ENCODE assay signal across 8 mouse cellular contexts in the genomic region with DNA sequence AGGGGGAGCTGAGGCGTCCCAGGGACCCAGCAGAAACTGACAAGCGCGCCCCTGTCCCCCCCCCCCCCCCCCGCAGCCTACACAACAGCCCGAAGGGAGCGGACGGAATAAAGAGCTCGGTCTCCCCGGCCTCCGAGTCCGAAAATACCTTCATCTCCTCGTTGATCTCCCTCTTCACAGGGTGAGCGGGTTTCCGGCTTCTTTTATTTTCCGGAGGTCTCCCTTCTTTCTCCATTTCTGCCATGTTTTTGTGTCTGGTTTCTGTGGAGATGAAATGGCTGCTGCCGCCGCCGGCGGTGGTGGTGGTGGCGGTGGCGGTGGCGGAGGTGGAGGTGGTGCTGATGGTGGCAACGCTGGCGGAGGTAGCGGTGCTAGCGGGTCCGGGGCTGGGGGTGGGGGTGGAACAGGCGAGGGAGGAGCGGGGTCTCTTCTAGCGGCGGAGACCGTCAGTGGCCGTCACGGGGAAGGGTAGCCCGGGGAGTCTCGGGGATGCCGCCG. TPM values are rescaled to one million over a fixed set of nuclear protein-coding genes. Genes with fewer than 3 reads are reported as not detected.
DNase-seq lines count a peak whose midpoint lies in the region; ATAC-seq and TF ChIP-seq lines count a peak whose summit lies in the region.

No protein-coding gene starts in this region.

- TF ChIP-seq CTCF in kidney, adult 2 months (conservative IDR thresholded peaks at IDR 0.05; ENCODE audit: insufficient read depth, insufficient read length, low read depth, low read length), result no peak

- peak overlapping the region; percentile 73 for H3K9ac ChIP-seq in intestine, embryonic 16.5 days (ENCODE audit: low read depth, low read length)
- H3K9ac ChIP-seq in midbrain, embryonic 16.5 days (ENCODE audit: low read depth, low read length), result peak overlapping the region; percentile 98

- peak overlapping the region; percentile 69 for H3K4me3 ChIP-seq in kidney, adult 2 months (ENCODE audit: insufficient read depth, low read depth, low read length)
- peak overlapping the region; percentile 94 for H3K4me3 ChIP-seq in forebrain, embryonic 10.5 days
- H3K4me3 ChIP-seq in intestine, embryonic 16.5 days (ENCODE audit: low read length), result peak overlapping the region; percentile 78
- H3K4me3 ChIP-seq in midbrain, embryonic 16.5 days (ENCODE audit: low read depth, low read length), result peak overlapping the region; percentile 86

- no peaks in the 10 kb centered on the region for H3K9me3 ChIP-seq in forebrain, embryonic 10.5 days
- H3K9me3 ChIP-seq in intestine, embryonic 16.5 days (ENCODE audit: control insufficient read depth, low read length), result no peaks in the 10 kb centered on the region
- H3K9me3 ChIP-seq in midbrain, embryonic 16.5 days (replicated peaks; ENCODE audit: control insufficient read depth, low read length, poor library complexity, severe bottlenecking), result no peaks in the 10 kb centered on the region

- no peaks in the 10 kb centered on the region; the same call in 1 of the 2 replicates for H3K27me3 ChIP-seq in kidney, adult 2 months (replicated peaks; ENCODE audit: control insufficient read depth, insufficient read depth, low read length)
- H3K27me3 ChIP-seq in forebrain, embryonic 10.5 days (ENCODE audit: poor library complexity, severe bottlenecking), result peaks cover 84% of the 10 kb centered on the region
- H3K27me3 ChIP-seq in intestine, embryonic 16.5 days (replicated peaks; ENCODE audit: control insufficient read depth, insufficient read depth, low read length), result peaks cover 25% of the 10 kb centered on the region
- H3K27me3 ChIP-seq in midbrain, embryonic 16.5 days (ENCODE audit: control insufficient read depth, insufficient read depth, low read depth, low read length), result no peaks in the 10 kb centered on the region

- H3K4me2 ChIP-seq in intestine, embryonic 16.5 days (ENCODE audit: low read depth, low read length), result peak overlapping the region; percentile 96
- peak overlapping the region; percentile 82 for H3K4me2 ChIP-seq in midbrain, embryonic 16.5 days (ENCODE audit: low read length)

- no peak overlapping the region for H3K27ac ChIP-seq in kidney, adult 2 months (ENCODE audit: insufficient read depth, low read depth, low read length)
- H3K27ac ChIP-seq in forebrain, embryonic 10.5 days, result peak overlapping the region; percentile 93
- H3K27ac ChIP-seq in intestine, embryonic 16.5 days (ENCODE audit: low read length), result peak overlapping the region; percentile 51
- peak overlapping the region; percentile 99 for H3K27ac ChIP-seq in midbrain, embryonic 16.5 days (ENCODE audit: low read length)

- no peaks in the 10 kb centered on the region for H3K4me1 ChIP-seq in kidney, adult 2 months (ENCODE audit: control insufficient read depth, insufficient read depth, low read length)
- peaks cover 61% of the 10 kb centered on the region for H3K4me1 ChIP-seq in forebrain, embryonic 10.5 days
- H3K4me1 ChIP-seq in intestine, embryonic 16.5 days (ENCODE audit: control insufficient read depth, insufficient read depth, low read length), result peaks cover 8% of the 10 kb centered on the region
- H3K4me1 ChIP-seq in midbrain, embryonic 16.5 days (ENCODE audit: control insufficient read depth, insufficient read depth, low read length), result peaks cover 31% of the 10 kb centered on the region

- WGBS in kidney, adult 2 months, result under 1% methylated on average over 38 of the region's 38 CpGs
- 2% methylated on average over 24 of the region's 38 CpGs for WGBS in forebrain, embryonic 10.5 days
- 0% methylated on average over 31 of the region's 38 CpGs for WGBS in intestine, embryonic 16.5 days
- under 1% methylated on average over 31 of the region's 38 CpGs for WGBS in midbrain, embryonic 16.5 days

- ATAC-seq in intestine, embryonic 16.5 days, result peak; percentile 54
- peak; percentile 61 for ATAC-seq in midbrain, embryonic 16.5 days

- no peak for TF ChIP-seq POLR2A in kidney, adult 2 months (IDR thresholded peaks at IDR 0.05; ENCODE audit: low read depth, low read length)

- H3K36me3 ChIP-seq in kidney, adult 2 months (ENCODE audit: control insufficient read depth, insufficient read depth, low read length), result no peaks in the 10 kb centered on the region
- H3K36me3 ChIP-seq in forebrain, embryonic 10.5 days (replicated peaks), result no peaks in the 10 kb centered on the region
- H3K36me3 ChIP-seq in intestine, embryonic 16.5 days (ENCODE audit: control insufficient read depth, insufficient read depth, low read length), result no peaks in the 10 kb centered on the region
- no peaks in the 10 kb centered on the region for H3K36me3 ChIP-seq in midbrain, embryonic 16.5 days (ENCODE audit: control insufficient read depth, insufficient read depth, low read length)

- no peak for DNase-seq in kidney, adult 2 months
- no peak for DNase-seq in kidney, adult 11 months
- peak; percentile 67 for DNase-seq in MN1 (ENCODE audit: low spot score)
- peak; percentile 70 for DNase-seq in forebrain, embryonic 10.5 days (ENCODE audit: extremely low spot score, low spot score)
- DNase-seq in urinary bladder, postnatal 14 days (ENCODE audit: low spot score), result no peak
- DNase-seq in gastrocnemius, adult 18-20 months (ENCODE audit: low spot score), result no peak

RNA-seq across cellular contexts. Expression of a gene that starts 0.5 kb away (rescaled TPM):
- 0.30 and 0.33 TPM in 2 replicates for polyA plus RNA-seq in kidney, adult 2 months (2012; rRNA removed)
- polyA plus RNA-seq in forebrain, embryonic 10.5 days (2016; fragmentation: Nextera tagmentation; extraction: Ambion mirVana), result 1.8 and 2.0 TPM in 2 replicates
- polyA plus RNA-seq in intestine, embryonic 16.5 days (2015; fragmentation: Nextera tagmentation; extraction: Ambion mirVana), result 0.46 and 0.55 TPM in 2 replicates
- 12.4 and 14.4 TPM in 2 replicates for polyA plus RNA-seq in midbrain, embryonic 16.5 days (2015; fragmentation: Nextera tagmentation; extraction: Ambion mirVana)
- total RNA-seq in gastrocnemius, adult 18-20 months (2021), result 10 to 100 TPM; 29.6 to 36.3 TPM

RNA-seq across cellular contexts. Expression of a gene that starts 0.6 kb away (rescaled TPM):
- polyA plus RNA-seq in kidney, adult 2 months (2012; rRNA removed), result 0.12 and 0.14 TPM in 2 replicates
- 1.0 and 1.1 TPM in 2 replicates for polyA plus RNA-seq in forebrain, embryonic 10.5 days (2016; fragmentation: Nextera tagmentation; extraction: Ambion mirVana)
- 0.23 and 0.24 TPM in 2 replicates for polyA plus RNA-seq in intestine, embryonic 16.5 days (2015; fragmentation: Nextera tagmentation; extraction: Ambion mirVana)
- polyA plus RNA-seq in midbrain, embryonic 16.5 days (2015; fragmentation: Nextera tagmentation; extraction: Ambion mirVana), result 1.8 and 2.6 TPM in 2 replicates
- total RNA-seq in gastrocnemius, adult 18-20 months (2021), result 1 to 10 TPM; 2.0 to 2.1 TPM

RNA-seq across cellular contexts. Expression of a gene that starts 47.4 kb away (rescaled TPM):
- polyA plus RNA-seq in kidney, adult 2 months (2012; rRNA removed), result 16.8 and 18.1 TPM in 2 replicates
- 17.1 and 17.2 TPM in 2 replicates for polyA plus RNA-seq in forebrain, embryonic 10.5 days (2016; fragmentation: Nextera tagmentation; extraction: Ambion mirVana)
- polyA plus RNA-seq in intestine, embryonic 16.5 days (2015; fragmentation: Nextera tagmentation; extraction: Ambion mirVana), result 14.9 and 16.5 TPM in 2 replicates
- 16.8 and 21.6 TPM in 2 replicates for polyA plus RNA-seq in midbrain, embryonic 16.5 days (2015; fragmentation: Nextera tagmentation; extraction: Ambion mirVana)
- 10 to 100 TPM; 19.2 to 20.9 TPM for total RNA-seq in gastrocnemius, adult 18-20 months (2021)

Comparison
In these comparisons a context has a peak if more than half of its experiments do, and no peak if none do; other contexts are left out.
1. DNase-seq: peak in MN1 (single experiment) and forebrain, embryonic 10.5 days (single experiment); none in kidney, adult 2 months (single experiment), kidney, adult 11 months (single experiment), urinary bladder, postnatal 14 days (single experiment) and gastrocnemius, adult 18-20 months (single experiment).
2. Peak in every context shown above with its lines, with median percentiles within 50 percentile points of each other: H3K4me3 ChIP-seq.